Mouse (Mus musculus): Measurements from ENCODE around the gene Asxl1.

Asxl1 gene

DNA sequence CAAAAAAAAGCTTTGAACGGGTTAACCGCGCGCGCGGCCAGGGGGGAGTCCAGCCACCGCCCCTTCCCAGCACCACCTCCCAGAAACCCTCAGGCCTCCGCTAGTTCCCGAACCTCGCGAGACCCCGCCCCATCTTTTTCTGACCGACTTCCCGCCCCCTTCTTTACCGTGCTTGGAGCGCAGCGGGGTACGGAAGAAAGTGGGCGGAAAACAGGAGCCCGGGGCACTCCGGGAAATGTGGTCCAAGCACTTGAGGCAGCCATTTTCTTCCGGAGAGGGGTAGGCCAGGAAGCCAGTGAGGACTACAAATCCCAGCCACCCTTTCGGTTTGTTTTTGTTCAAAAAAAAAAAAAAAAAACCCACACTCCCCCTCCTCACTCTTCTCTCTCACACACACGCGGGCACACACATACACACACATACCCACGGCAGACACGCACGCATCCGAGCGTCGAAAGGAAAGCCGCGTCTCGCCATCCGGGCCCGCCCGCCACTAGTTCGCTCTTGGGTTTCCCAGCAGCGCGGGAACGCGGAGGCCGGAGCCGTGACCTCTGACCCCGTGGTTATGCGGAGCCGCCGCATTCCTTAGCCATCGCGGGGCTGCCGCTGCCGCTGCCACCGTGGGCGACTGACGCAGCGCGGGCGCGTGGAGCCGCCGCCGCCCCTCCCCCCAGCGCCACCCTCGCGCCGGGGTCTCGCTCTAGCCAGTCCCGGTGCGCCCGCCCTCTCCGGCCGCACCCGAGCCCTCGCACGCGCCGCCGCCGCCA is at the start of gene Asxl1:
Asxl1 (plus strand) TSS at position 376 of the 767 bp plus-strand sequence.
- DNase-seq (ENCODE audit: low read depth): peak; percentile 97

DNA sequence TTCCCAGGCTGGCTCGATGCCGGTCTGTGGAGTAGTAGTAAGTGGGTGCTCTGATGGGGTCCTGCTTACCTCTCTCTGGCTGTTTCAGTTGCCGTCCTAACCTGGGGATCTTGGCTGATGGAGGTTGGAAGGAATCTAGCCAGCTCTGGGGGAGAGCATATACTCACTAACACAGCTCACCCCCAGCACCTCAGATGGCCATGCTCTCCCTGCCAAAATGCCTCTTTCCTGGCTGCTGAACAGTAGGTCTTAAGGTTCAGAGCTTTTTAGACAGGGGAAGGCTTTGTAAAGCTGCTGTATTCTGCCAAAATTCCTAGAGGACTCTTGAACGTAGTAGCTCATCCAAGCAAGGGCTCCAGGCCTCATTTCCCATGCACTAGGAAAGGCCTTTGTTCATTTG is 47.9 kb upstream of the Asxl1 start:
- no peak for DNase-seq (ENCODE audit: low read depth)

DNA sequence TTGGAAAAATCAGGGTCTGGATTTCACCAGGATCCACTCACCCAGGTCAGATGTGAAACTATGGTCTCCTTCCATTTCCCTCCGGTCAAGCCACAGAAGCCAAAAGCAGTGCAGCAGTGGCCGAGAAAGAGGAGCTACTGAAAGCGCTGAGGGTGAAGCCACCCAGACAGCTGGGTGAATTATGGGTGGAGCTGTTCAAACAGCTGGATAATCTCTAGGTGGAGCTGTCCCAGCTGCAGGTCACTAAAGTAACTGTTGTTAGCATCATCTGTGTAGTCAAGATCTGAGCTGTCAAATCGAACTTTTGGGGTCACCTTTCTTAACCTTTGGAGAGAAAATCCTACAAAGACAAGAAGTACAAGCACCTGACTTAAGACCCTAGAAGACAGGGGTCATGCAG is 47.2 kb upstream of the Asxl1 start:
- DNase-seq (ENCODE audit: low read depth): peak; percentile 42

DNA sequence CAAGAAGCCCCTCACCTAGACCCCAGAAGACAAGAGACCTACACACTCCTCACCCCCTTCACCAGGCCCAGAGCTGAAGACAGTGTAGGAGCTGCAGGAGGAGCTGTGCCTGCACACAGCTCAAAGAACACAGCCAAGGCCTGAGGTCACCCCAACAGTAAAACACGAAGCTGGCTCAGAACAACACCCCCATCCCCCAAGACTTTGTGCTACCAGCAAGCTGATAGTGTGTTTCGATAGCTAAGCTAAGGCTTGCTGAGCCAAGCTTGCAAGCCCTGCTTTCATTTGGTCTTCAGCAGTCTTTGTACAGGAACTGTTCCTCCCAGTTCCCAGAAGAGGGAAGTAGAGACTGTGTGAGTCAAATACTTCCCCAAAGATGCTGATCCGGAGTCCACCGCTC is 46.8 kb upstream of the Asxl1 start:
- DNase-seq (ENCODE audit: low read depth): peak; percentile 47

DNA sequence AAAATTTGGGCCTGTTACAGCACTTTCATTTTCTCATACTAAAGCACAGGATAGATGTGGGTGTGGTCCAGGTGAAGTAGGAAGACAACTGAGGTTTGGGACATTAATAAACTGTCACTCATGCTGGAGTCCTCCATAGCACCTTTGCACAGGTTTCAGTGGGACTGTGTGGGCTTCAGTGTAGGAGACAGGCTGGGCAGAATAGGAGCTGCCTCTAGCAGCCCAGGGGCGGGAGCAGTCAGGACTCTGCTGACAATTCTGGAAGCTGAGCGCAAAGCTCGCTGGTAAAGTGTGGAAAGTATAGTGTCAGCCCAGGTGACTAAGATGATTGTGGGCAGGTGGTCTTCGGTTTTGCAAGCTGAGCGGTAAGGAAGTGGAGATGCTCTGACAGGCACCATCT is 44.5 kb upstream of the Asxl1 start:
- DNase-seq (ENCODE audit: low read depth): no peak

DNA sequence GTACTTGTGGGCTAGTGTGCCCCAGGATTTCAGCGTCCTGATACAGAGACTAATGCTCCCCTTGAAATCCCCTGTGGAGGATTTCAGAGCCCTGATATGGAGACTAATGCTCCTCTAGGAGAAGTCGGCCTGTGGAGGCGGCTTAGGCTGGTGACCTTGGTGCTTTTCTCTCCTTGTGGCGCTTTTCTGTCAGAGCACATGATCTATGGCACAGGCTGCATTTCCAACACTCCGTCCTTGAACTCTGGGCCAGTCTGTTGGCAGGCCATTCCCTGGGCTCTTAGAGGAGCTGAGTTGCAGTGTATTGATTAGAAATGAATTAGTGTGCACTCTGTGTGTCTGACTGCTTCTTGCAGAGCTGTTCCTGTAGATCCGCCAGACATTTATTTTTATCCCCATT is 40.4 kb upstream of the Asxl1 start:
- DNase-seq (ENCODE audit: low read depth): no peak

DNA sequence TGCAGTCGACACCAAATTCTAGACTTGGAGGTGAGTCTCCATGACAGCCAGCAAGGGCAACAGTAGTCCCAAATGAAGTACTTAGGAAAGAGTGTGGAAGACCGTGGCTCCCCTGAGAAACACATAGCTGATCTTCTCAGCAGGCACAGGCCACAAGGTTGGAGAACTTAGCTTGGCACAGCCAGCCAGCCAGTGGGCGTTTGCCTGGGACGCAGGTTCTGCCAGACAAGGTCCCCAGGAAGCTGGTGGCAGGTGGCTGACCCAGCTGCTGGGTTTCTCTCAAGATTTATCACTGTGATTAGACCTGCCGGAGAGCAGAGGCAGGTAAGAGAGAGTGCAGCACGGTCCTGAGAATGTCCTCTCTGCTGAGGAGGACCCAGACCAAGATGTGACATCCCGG is 37.0 kb upstream of the Asxl1 start:
- no peak for DNase-seq (ENCODE audit: low read depth)

DNA sequence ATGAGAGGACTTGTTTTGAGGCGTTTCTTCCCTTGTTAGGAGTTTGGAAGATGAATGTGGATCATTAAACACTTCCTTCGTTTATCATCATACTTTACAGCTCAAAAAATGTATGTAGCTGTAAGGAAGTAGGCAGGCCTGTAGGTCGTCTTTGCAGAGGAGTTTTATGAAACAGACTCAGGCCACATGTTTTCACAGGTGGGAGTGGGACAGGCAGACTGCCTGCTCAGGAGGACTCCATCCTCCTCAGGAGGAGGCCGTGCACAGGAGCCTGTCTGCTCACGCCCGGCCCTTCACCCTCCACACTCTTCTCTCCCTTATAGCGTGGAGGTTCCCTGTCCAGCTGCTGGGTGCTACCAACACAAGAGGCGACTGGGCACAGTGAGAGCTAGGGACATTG is 36.5 kb upstream of the Asxl1 start:
- DNase-seq (ENCODE audit: low read depth): no peak

DNA sequence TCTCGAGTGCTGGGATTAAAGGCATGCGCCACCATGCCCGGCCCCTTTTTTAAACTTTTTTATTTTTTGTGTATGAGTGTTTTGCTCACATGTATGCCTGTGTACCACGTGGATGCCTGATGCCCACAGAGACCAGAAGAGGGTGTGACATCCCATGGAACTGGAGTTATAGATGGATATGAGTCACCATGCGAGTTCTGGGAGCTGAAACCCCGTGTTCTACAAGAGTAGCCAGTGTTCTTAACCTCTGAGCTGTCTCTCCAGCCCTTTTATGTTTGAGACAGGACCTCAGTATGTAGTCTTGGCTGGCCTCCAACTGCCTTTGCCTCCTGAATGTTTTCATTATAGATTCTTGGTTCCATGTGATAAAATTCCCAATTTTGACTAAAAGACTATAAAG is 35.4 kb upstream of the Asxl1 start:
- no peak for DNase-seq (ENCODE audit: low read depth)

DNA sequence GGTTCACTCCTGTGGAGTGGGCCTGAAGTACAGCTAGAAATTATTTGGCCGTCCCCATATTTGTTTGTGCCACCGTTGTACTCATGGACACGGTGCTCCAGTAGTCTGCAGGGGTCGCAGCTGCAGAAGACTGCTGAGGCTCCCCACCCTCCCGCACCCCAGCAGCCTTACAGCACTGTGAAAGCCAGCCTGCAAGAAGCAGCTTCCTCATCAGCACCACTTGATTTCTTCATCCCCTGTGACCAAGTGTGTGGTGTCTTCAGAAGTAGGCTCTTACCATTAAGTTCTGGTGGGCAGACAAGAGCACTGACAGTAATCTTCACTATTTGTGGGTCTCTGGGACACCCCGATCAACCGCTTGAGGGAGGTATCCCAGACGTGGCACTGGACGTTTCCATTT is 32.7 kb upstream of the Asxl1 start:
- no peak for DNase-seq (ENCODE audit: low read depth)

DNA sequence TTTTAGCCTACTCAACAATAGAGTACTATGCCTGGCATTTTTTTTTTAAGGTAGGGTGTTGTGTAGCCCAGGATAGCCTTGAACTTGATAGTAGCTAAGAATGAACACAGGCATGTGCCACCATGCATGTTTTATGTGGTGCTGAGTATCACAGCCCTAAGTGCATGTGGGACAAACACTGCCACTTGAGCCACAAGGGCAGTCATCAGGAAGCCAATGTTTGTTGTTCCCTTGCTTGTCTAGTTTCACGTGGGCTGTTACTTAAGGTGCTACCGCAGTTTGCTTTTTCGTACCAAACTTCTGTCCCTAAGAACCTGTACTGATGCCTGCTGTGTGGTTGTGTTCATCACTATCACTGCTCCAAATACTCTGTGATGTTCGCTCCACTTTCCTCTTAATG is 27.2 kb upstream of the Asxl1 start:
- no peak for DNase-seq (ENCODE audit: low read depth)

DNA sequence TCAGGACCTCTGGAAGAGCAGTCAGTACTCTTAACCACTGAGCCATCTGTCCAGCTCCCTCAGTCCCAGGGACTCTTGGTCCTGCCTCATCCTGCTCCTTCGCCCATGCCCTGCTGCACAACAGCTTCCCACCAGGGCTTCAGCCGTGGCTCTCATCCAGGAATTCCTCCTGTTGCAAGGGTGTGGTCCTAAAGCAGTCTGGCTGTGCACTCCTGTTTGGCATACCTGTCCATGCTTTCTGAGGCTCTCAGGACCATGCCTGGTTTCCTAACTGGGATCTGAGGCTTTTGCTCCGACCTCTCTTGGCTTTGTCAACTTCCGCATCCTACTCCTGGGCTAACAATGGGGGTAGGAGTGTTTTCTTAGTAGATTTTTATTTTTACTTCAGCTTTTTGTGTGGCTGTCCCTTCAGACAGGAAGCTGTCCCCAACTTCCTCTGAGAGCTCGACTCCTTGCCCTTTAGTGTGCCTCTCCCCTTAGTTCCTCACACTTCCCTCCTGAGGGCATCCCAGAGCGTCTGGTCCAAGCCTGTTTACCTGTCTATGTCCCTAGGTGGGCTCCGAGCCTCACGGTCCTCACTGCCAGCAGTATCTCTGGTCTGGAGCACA is 26.5 kb upstream of the Asxl1 start:
- DNase-seq (ENCODE audit: low read depth): no peak

DNA sequence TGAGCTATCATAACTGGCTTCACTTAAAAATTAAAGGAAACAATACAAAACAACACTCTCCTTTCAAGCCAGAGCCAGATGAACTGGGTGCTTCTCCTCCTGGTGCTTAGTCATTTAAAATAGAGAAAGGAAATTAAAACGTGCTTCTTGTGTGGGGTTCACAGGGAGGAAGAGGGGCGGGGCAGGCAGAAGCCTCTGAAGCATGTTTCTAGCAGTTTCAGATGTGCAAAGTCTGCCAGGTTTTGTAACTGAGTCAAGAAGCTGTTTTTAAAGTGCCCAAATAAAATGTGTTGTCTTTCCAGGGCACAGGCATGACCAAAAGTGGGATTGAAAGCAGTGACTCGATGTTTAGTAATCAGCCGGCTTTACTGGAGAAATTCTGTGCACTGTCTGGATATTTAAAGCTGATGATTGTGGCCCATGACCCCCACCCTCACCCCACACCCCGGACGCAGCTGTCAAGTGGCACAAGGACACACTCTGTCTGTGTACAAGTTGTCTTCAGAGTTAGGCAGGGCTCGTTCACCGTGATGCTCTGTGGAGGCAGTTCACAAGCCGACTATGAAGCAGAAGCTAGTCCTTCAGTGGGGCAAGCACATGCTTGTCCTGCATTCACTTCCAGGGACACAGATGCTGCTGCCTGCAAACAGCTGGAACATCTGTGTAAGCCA is 19.8 kb upstream of the Asxl1 start:
- peak; percentile 65 for DNase-seq (ENCODE audit: low read depth)

DNA sequence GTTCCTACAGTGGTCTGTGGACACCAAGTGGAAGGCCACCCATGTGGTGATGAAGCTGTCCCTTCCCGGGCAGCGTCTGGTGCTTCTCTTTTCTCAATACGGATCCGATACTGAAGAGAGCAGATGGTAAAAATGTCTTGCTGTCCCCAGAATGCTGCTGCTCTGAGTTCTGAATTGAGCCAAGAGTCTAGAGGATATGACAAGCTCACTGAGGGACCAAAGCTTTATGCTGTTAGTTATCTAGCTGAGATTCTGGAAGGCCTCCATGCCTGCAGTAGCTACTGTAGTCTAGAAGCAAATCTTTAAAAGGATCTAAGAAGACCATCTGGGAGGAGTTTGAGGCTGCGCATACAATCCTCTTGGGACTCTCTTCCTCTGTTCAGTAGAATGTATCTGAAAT is 13.4 kb upstream of the Asxl1 start:
- DNase-seq (ENCODE audit: low read depth): no peak

DNA sequence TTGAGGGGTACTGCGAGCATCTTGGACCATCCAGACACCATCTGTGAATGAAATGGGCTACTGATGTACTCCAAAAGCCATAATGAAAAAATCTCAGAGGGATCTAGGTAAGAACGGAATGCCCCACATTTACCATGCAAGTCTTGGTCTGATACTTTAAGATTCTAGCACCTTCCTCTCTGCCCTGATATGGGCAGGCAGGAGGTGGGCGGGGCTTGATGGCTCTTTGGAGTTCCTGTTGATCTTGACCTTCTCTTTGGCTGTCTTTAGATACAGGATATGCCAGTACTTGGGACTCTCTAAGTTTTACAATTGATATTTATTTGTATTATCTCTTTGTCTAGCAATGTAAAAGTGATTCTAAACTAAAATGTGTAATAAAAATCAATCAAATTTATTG is 12.6 kb upstream of the Asxl1 start:
- DNase-seq (ENCODE audit: low read depth): peak; percentile 88

DNA sequence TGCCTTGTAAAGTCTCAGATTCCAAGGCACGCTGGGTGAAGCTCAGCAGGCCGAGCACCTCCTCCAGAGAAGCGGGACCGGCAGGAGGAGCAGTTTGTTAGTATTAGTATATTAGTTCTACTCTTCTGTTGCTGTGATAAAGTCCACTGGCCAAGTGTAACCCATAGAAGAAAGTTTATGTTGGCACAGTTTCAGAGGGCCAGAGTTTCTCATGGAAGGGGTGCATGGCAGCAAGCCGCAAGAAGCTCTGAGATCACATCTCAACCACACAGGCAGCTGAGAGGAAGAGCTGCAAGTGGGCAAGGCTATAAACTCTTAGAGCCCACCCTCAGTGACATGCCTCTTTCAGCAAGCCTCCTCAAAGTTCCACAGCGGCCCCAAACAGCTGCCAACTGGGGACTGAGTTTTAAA is 11.8 kb upstream of the Asxl1 start:
- no peak for DNase-seq (ENCODE audit: low read depth)

DNA sequence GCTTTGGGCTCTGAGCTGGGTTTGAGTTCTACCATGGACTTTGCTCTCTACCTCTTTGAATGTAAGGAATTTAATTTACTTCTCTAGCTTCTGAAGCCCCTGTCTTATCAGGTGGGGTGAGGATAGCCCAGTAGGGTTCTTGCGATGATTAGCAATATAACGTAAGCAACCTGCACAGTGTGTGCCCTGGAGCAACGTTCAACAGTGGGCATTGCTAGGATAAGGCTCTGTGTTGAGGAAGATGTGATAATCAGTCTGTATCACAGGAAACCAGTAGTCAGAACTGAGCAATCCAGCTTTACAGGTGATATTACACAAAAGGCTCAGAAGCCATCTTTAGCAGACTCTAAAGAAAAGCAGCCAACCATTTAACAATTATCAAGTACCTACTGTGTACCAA is 11.3 kb upstream of the Asxl1 start:
- DNase-seq (ENCODE audit: low read depth): no peak

DNA sequence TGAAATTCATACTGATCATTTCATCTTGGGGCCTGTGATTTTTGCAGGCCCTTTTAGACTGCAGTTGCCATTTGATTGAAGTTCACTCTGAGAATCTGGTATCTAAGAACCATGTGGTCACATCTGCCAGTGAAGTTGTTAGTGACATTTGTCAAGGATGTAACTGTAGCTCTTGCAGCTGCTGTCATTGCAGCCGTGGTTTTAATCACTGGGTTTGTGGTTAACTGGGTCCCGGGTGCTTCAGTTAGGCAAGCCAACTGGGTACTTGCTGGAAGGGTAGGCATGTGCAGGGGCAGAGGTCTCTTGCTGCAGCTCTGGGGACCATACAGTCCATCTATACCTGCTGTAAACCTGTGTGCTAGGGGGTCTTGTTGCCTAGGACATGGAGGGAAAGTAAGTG is 9.5 kb upstream of the Asxl1 start:
- peak; percentile 86 for DNase-seq (ENCODE audit: low read depth)

DNA sequence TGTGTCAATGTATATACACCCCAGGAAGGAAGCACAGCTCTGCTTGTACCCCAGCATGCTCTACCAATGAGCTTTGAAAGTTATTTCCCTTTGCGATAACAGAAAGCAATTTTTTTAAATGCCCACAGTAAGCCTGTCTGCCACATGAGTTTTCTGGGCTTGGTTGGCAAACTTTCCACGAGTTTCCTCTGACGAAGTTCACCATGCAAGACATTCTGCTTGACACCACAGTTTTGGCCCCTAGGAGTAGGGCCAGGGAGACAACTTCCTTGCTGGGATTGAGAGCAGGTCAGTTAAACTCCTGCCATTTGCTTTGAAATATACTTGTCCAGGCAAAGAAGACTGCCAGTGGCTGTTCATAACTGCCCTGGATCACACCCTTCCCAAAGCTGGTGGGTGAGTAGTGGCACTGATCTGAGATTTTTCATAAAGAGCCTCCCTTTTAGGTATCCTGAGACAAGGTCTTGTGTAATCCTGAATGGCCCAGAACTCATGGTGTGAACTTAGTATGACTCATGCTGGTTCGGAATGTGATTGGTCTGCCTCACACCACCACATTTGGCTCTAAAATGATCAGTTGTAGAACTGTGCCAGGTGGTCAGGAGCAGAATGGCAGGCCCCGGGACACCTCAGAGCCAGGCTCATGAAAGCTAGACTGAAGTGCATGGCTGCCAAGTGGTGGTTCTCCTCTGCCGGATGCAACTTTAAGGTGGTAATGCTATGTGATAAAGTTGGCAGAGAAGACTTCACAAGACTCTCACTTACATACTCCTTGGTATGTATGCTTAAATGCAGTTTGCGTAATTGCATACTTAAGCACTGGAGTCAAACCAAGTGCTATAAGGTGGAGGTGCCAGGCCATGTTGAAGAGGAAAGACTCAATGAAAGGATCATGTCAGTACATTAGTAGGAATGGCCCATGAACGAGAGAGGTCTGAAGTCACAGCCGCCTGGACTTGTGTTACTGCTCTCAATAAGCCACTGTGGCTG is 7.0 kb upstream of the Asxl1 start:
- DNase-seq (ENCODE audit: low read depth): peak; percentile 72

DNA sequence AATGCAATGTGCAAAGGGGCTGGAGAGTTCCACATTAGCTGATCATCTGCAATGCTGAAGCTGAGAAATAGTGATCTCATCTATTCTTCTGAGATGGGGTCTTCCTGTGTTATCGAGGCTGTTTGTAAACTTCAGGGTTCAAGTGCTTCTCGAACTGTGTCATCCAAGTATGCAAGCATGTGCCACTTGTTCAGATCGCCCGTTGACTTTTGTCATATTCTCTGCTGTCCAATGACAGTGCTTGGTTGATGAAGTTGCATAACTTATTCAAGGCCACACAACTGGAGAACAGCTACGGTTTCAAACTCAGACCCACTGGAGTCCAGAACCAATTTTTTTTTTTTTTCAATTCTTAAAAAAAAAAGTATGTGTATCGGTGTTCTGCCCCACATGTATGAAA is 3.5 kb upstream of the Asxl1 start:
- peak; percentile 68 for DNase-seq (ENCODE audit: low read depth)

DNA sequence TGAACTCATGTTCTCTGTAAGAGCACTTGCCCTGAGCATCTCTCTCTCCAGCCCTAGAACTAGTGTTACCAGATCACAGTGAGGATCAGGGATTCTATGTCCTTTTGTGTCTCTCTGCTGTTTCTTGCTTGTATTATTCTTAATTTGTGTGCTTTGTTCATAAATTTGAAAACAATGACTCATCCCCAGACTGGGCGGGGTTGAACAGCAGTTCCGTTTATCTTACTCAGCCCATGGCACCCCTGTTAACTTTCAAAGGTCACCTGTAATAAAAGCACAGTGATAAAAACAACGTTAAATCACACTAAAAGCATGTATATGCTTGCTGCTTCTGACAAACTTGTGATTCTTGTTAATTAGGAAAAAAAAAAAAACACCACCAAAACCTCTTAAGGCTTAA is 3.0 kb upstream of the Asxl1 start:
- DNase-seq (ENCODE audit: low read depth): peak; percentile 86

DNA sequence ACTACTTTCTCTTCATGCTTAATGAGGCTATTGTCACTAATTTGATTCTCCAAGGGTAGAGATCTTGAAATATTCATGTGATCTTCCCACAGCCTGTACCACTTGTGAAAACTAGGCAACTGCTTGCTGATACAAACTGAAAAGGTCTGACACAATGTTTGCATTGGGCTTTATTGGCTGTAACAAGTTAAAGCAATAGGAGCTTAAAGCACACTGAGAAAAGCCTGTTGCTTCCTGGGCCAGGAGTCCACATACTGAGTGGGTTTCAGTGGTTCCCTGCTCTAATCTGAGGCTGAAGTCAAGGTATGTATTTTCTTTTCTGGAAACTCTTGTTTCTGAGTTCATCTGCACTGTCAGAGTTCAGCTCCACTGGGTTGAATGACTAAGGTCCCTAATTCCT is 2.4 kb upstream of the Asxl1 start:
- DNase-seq (ENCODE audit: low read depth): peak; percentile 62
